Mouse (Mus musculus): ENCODE measurements around the gene Pgpep1l. TPM values are rescaled to one million over a fixed set of nuclear protein-coding genes. Genes with fewer than 3 reads are reported as not detected.
A peak's percentile ranks its signal among the peaks of the same experiment; 100 is the strongest.
"Not testable (repeated sequence)": the region's sequence is repeated elsewhere in the genome, so short reads cannot be mapped to it uniquely, and the experiment has no call there.

The Pgpep1l gene
- total RNA-seq, 4 experiments from 2014 or later = 1.4 to 2.7 (median 2.1) TPM

- not testable (repeated sequence) for DNase-seq (ENCODE audit: low spot score in 2 of 2)
These were observed 19.1 kb upstream of the Pgpep1l start for GRCm38 (mm10) chr7:68283133-68283520.

GRCm38 (mm10) chr7:68282304-68283132, 18.5 kb upstream of the Pgpep1l start:
- no peak for DNase-seq (ENCODE audit: low spot score in 2 of 2)

GRCm38 (mm10) chr7:68281341-68281740, 17.3 kb upstream of the Pgpep1l start:
- no peak for DNase-seq (ENCODE audit: low spot score in 2 of 2)

GRCm38 (mm10) chr7:68280352-68280869, 16.4 kb upstream of the Pgpep1l start:
- DNase-seq (ENCODE audit: low spot score in 2 of 2) = peak in 1 of 2 experiments; percentile 24

GRCm38 (mm10) chr7:68279481-68279880, 15.4 kb upstream of the Pgpep1l start:
- no peak for DNase-seq (ENCODE audit: low spot score in 2 of 2)

GRCm38 (mm10) chr7:68278908-68279307, 14.9 kb upstream of the Pgpep1l start:
- no peak for DNase-seq (ENCODE audit: low spot score in 2 of 2)

- DNase-seq (ENCODE audit: low spot score in 2 of 2) = no peak
These were observed 14.4 kb upstream of the Pgpep1l start for GRCm38 (mm10) chr7:68278385-68278784.

GRCm38 (mm10) chr7:68277897-68278270, 13.9 kb upstream of the Pgpep1l start:
- no peak for DNase-seq (ENCODE audit: low spot score in 2 of 2)

- no peak for DNase-seq (ENCODE audit: low spot score in 2 of 2)
These were observed 13.2 kb upstream of the Pgpep1l start for GRCm38 (mm10) chr7:68277054-68277896.

GRCm38 (mm10) chr7:68275838-68276731, 12.1 kb upstream of the Pgpep1l start:
- no peak for DNase-seq (ENCODE audit: low spot score in 2 of 2)

GRCm38 (mm10) chr7:68275445-68275837, 11.4 kb upstream of the Pgpep1l start:
- not testable (repeated sequence) for DNase-seq (ENCODE audit: low spot score in 2 of 2)

GRCm38 (mm10) chr7:68274951-68275350, 10.9 kb upstream of the Pgpep1l start:
- DNase-seq (ENCODE audit: low spot score in 2 of 2) = no peak

- DNase-seq (ENCODE audit: low spot score in 2 of 2) = no peak
These were observed 10.2 kb upstream of the Pgpep1l start for GRCm38 (mm10) chr7:68274218-68274617.

GRCm38 (mm10) chr7:68273515-68273914, 9.5 kb upstream of the Pgpep1l start, which contains the start of gene Fam169b:
Gene Fam169b (plus strand): TSS chr7:68273839.
- DNase-seq (ENCODE audit: low spot score in 2 of 2) = no peak

- no peak for DNase-seq (ENCODE audit: low spot score in 2 of 2)
These were observed 8.6 kb upstream of the Pgpep1l start for GRCm38 (mm10) chr7:68272607-68273006.

- DNase-seq (ENCODE audit: low spot score in 2 of 2) = no peak
These were observed 7.8 kb upstream of the Pgpep1l start for GRCm38 (mm10) chr7:68271816-68272215.

- no peak for DNase-seq (ENCODE audit: low spot score in 2 of 2)
These were observed 6.5 kb upstream of the Pgpep1l start for GRCm38 (mm10) chr7:68270551-68270950.

- no peak for DNase-seq (ENCODE audit: low spot score in 2 of 2)
These were observed 2.7 kb upstream of the Pgpep1l start for GRCm38 (mm10) chr7:68266691-68267090.

- DNase-seq (ENCODE audit: low spot score in 2 of 2) = no peak
These were observed 1.4 kb upstream of the Pgpep1l start for GRCm38 (mm10) chr7:68265391-68265790.

- peak; percentile 54 to 87 for DNase-seq (ENCODE audit: low spot score in 2 of 2)
These were observed 498 bp upstream of the Pgpep1l start for GRCm38 (mm10) chr7:68264531-68264930.

All from left cerebral cortex, adult 8-10 months (tissue).